Mouse (Mus musculus) frontal cortex, postnatal 25 days (tissue): ENCODE measurements around the gene Slc44a2.
"Not testable (repeated sequence)": the region's sequence is repeated elsewhere in the genome, so short reads cannot be mapped to it uniquely, and the experiment has no call there.

Source experiments
- DNase-seq, 2 experiments: peaks; one replicate each; pipeline ENCODE4 v3.0.0; 2022; ENCODE audit warnings: low spot score in 2 of 2

The Slc44a2 gene

DNA sequence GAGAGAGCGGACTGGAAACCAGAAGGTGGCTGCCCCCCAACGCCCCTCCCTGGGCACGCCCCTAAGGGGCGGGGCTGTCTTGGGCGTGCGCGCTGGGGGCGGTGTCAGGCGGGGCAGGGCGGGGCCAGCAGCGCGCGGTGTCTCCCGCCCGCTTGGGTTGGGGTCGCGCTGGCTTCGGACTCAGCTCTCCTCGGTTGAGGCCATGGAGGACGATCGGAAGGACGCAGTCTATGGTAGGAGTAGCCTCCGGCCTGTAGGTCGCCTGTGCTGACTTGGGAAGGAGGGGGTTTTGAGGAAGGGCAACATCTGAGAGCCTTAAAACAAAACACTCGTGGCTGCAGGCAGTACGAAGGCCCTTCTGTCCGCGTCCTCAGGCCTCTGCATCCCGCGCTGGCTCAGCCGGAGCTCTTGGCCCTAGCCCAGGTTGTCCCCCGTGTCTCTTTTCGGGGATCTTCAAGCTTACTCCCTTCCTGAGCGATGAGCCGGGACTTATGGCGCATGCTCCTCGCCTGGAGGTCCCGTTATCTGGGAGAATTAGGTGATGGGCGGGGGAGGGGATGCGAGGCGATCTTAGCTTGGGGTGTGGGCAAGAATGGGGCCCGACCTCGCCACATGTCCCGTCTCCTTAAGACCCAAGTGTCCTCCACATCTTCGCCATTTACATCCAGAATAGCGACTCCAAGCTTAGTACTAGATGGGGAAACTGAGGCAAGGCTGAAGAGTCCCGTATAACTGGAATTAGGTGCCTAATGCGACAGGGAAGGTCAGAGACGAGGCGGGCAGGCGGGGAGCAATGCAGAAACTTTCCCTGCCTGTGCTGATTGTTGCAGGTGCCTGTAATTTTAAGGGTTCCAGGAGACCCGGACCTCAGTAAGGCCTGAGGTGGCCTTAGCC is at the start of gene Slc44a2:
Gene Slc44a2, plus strand, starts transcription at position 80 of the 894 bp plus-strand sequence.
- DNase-seq = peak; percentile 42 to 59

GRCm38 (mm10) chr9:21272391-21272790 is 48.1 kb upstream of the Slc44a2 start:
- DNase-seq = no peak

GRCm38 (mm10) chr9:21273094-21273493 is 47.4 kb upstream of the Slc44a2 start:
- DNase-seq = no peak

GRCm38 (mm10) chr9:21273520-21274228 is 46.8 kb upstream of the Slc44a2 start:
- no peak for DNase-seq

DNA sequence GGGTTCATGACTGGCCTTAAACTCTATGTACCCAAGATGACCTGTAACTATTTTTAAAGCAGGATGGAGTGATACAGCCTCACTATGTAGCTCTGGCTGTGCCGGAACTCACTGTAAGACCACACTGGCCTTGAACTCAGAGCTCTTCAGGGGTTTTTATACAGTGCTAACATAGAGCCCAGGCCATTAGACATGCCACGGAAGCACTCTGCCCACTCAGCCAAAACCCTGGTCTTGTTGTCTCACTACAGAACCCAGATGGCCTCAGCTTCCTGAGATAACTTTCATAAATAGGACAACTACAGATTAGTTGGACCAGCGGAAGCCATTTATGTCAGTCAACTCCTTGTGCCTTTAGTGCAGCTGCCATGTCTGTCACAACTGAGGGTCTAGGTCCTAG is 46.2 kb upstream of the Slc44a2 start:
- no peak for DNase-seq

DNA sequence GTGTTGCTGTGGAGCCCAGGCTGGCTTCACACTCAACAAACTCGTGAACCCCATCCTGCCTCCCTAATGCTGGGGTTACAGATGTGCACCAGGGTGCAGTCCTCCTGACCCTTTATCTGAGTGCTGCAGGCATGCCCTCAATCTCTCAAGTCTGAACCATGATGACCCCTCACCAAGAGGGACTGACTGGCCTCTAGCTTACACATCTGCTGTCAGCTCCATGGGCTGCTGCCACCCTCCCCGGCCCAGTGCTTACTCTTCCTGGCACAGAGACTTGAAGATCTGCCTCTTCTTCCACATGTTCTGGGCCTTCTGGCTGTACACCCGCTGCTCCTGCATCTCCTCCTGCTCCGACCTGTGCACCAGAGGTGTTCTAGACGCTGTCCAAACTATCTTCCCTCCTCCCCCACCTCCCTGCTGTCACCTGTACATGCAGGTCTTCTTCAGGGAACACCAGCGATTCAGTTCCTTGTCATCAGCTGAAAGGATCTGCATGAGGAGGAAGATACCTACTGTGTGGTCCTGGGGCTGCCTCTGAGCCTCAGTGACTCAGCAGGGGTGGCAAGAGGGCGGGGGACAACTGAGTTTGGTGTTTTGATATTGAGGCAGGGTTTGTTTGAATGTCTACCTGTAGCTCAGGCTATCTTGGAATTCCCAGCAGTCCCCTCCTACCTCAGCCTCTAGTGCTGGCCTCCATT is 45.3 kb upstream of the Slc44a2 start:
- DNase-seq = no peak

- no peak for DNase-seq
Measured at GRCm38 (mm10) chr9:21275727-21276126, 44.8 kb upstream of the Slc44a2 start.

DNA sequence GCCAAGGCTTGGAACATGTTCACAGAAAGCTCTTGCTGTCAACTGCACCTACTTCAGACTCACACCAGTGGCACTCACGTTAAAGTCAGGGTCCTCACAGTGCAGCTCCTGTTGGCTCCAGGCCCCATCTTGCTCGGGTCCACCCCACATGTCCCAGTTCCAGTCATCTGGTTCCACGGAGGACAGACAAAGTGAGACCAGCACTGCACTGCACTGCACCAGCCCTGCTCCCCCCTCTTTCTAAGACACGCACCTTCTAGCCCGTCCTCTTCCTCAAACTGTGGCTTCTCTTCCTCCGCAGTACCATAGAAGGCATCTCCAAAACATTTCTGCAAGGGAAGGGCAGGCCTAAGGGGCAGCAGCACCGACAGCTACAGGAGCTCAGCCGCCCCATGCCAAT is 44.2 kb upstream of the Slc44a2 start:
- no peak for DNase-seq

GRCm38 (mm10) chr9:21277776-21278175 is 42.7 kb upstream of the Slc44a2 start:
- DNase-seq = no peak

GRCm38 (mm10) chr9:21283591-21283990 is 36.9 kb upstream of the Slc44a2 start:
- no peak for DNase-seq

DNA sequence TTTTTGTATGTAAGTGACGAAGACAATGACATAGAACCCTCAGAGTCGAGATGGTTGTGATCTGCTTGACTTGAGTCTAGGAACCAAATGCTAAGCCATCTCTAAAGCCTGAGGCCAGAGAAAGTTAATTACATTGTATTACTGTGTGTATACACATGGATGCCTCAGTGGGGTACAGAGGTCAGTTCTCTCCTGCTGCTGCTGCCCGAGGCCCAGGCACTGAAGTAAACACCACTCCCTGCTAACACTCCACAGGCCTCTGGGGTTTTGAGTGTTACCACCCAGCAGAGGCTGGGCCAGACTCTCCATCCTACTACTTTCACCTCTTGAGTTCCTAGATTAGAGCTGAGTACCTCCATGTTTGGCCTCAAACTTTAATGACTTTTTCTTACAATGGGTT is 36.5 kb upstream of the Slc44a2 start:
- DNase-seq = no peak

- no peak for DNase-seq
Measured at GRCm38 (mm10) chr9:21286753-21287152, 33.7 kb upstream of the Slc44a2 start.

- peak; percentile 89 to 92 for DNase-seq
Measured at GRCm38 (mm10) chr9:21287571-21288402, 32.7 kb upstream of the Slc44a2 start, which contains the start of gene Kri1. Gene Kri1, minus strand, starts transcription at chr9:21287969.

DNA sequence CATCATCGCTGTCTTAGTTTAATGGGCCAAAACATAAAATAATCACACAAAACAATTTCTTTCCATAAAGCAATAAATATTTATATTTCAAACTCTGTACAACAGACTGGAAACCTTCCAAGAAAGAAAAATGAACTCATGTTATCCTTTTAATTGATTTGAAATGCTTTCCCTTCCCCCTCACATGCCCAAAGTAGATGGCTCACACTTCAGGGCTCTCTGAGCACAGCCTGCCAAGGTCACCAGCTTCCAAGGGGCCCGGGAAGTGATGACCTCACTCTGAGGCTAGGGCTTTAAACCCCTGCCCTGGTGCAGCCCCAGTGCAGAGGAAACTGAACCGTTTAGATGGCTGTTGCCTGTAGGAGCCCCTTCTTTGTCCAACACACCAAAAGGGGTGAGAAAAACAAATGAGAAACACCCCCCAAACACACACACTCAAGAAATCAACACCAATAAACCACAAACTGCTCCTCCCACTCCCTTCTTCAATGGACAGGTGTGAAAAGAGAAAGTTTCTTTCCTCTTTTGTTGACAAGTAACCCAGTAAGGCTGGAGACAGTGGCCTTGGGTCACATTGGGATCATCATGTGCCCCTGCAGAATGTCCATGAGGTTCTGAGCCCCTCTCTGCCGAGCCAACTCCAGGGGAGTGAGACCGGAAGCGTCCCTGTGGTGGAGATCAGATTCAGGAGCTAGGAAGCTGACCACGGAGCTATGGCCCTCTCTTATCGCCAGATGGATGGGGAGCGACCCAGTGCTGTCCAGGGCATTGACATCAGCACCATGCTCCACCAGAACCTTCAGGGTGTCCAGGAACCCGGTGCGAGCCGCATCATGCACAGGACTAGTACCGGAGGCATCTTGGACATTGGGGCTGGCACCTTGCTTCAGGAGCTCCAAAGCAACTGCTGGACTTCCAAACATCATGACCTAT is 31.8 kb upstream of the Slc44a2 start:
- no peak for DNase-seq

DNA sequence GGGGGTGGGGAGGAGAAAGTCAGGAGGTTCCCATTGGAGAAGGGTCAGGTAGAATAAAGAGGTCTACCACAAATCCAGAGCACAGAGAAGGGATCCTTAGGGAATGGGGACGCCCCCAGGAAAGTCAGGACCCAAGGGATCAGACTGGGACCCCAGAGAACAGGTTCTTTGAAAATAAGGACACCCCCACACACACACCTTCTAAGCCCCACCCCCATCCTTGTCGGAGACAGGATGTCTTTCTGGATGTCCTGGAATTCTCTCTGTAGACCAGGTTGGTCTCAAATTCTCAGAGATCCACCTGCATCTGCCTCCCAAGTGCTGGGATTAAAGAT is 31.2 kb upstream of the Slc44a2 start:
- DNase-seq = no peak

DNA sequence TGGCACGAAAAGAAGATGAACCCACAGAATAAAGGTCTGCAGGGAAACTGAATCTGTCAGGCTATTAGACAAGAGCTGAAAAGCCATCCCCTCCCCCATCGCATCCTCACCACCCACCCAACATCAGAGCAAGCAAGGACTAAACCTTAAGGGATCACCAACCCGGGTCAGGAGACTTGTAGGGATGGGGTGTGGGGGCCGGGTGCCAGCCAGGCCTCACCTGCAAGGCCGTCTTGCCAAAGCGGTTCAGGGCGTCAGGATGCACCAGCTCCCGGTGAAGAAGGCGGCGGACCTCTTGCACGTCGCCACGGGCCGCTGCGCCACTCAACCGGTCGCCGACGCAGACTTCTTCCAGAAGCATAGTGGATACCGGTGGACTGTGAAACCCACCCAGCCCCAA is 29.9 kb upstream of the Slc44a2 start:
- peak in 1 of 2 experiments; percentile 40 for DNase-seq

- DNase-seq = peak; percentile 99
Measured at GRCm38 (mm10) chr9:21291022-21291787, 29.3 kb upstream of the Slc44a2 start, which contains the start of gene Cdkn2d. Gene Cdkn2d, minus strand, starts transcription at chr9:21291407.

DNA sequence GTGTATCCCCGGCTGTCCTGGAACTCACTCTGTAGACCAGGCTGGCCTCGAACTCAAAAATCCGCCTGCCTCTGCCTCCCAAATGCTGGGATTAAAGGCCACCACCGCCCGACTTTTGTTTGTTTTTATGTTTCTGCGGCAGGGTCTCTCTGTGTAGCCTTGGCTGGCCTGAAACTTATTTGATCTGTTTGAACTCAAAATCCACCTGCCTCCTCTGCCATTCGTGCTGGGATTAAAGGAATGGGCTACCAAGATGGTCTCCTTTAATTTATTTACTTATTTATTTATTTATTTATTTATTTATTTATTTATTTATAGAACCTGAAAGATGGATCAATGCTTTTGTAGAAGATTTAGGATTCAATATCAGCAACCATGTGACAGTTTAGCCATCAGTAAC is 28.6 kb upstream of the Slc44a2 start:
- not testable (repeated sequence) for DNase-seq

- DNase-seq = no peak
Measured at GRCm38 (mm10) chr9:21292271-21292670, 28.2 kb upstream of the Slc44a2 start.

- no peak for DNase-seq
Measured at GRCm38 (mm10) chr9:21299014-21299413, 21.5 kb upstream of the Slc44a2 start.
